Mouse (Mus musculus) liver, embryonic 15.5 days (tissue): ENCODE measurements around the gene Ccdc85b. TPM values are rescaled to one million over a fixed set of nuclear protein-coding genes. Genes with fewer than 3 reads are reported as not detected.
"Not testable (repeated sequence)": the region's sequence is repeated elsewhere in the genome, so short reads cannot be mapped to it uniquely, and the experiment has no call there.

Experiments used
- ATAC-seq: fragments of 200-750 bp; cut with Nextera tagmentation; 2 replicates; pipeline ENCODE4 v1.8.0; 2017; ENCODE audit warnings: moderate number of reproducible peaks, mild to moderate bottlenecking, moderate library complexity; ENCODE audit not compliant: insufficient read depth
- H3K27ac ChIP-seq: fragments of 300-500 bp; sonication (generic); replicated peaks from 2 replicates; pipeline ENCODE4 v1.5.1; 2015; ENCODE audit warnings: mild to moderate bottlenecking, inconsistent platforms
- H3K27me3 ChIP-seq: fragments of 300-500 bp; sonication (generic); 2 replicates; pipeline ENCODE4 v1.6.1; 2015; ENCODE audit warnings: mild to moderate bottlenecking, inconsistent platforms
- H3K36me3 ChIP-seq: fragments of 300-500 bp; sonication (generic); replicated peaks from 2 replicates; pipeline ENCODE4 v1.6.1; 2015; ENCODE audit warnings: moderate library complexity, mild to moderate bottlenecking, inconsistent platforms
- H3K4me1 ChIP-seq: fragments of 300-500 bp; sonication (generic); replicated peaks from 2 replicates; pipeline ENCODE4 v1.6.1; 2015; ENCODE audit warnings: inconsistent platforms
- H3K4me2 ChIP-seq: fragments of 300-500 bp; sonication (generic); 2 replicates; pipeline ENCODE4 v1.6.1; 2015; ENCODE audit warnings: moderate library complexity, mild to moderate bottlenecking, inconsistent platforms
- H3K4me3 ChIP-seq: fragments of 300-500 bp; sonication (generic); replicated peaks from 2 replicates; pipeline ENCODE4 v1.5.1; 2015; ENCODE audit warnings: mild to moderate bottlenecking, inconsistent platforms
- H3K9ac ChIP-seq: fragments of 300-500 bp; sonication (generic); 2 replicates; pipeline ENCODE4 v1.6.1; 2015; ENCODE audit warnings: moderate library complexity, mild to moderate bottlenecking, inconsistent platforms
- H3K9me3 ChIP-seq: fragments of 300-500 bp; sonication (generic); replicated peaks from 2 replicates; pipeline ENCODE4 v1.6.1; 2016; ENCODE audit warnings: inconsistent platforms
- WGBS: fragments of 180-500 bp; shearing (Covaris S2); methylation state at CpG from one replicate; pipeline ENCODE4 v1.1.7; 2015; ENCODE audit warnings: mixed read lengths; ENCODE audit not compliant: insufficient replicate concordance; 5-methylcytosine and 5-hydroxymethylcytosine counted together
- polyA plus RNA-seq: library from polyadenylated mRNA; unstranded; fragments of >200 nt; fragmentation: Nextera tagmentation; extraction: Ambion mirVana; gene quantifications from 2 replicates; pipeline ENCODE4 v1.2.1, GENCODE M21; 2015

Ccdc85b gene
- polyA plus RNA-seq, 1 experiment from 2014 or later, result 1.6 TPM

DNA sequence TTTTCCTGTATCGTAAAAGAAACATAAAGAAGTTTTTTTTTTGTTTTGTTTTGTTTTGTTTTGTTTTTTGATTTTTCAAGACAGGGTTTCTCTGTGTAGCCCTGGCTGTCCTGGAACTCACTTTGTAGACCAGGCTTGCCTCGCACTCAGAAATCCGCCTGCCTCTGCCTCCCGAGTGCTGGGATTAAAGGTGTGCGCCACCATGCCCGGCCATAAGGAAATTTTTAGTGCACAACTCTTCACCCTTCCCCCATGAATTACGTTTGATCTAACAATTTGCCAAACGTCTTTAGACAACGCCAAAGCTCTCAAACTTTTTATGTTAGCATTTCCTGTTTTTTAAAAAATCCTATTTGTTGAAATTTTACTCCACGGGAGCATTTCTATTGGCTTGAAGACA is 32.0 kb upstream of the Ccdc85b start:
- Histone ChIP-seq H3K9ac (peak overlapping the region; percentile 96), H3K36me3 (peaks cover 42% of the 10 kb centered on the region), H3K4me2 (peak overlapping the region; percentile 97), H3K4me1 (peaks cover 58% of the 10 kb centered on the region), H3K27ac (peak overlapping the region; percentile 99), H3K4me3 (peak overlapping the region; percentile 97)
- ATAC-seq, H3K9me3 ChIP-seq, H3K27me3 ChIP-seq: not testable (repeated sequence)
- 29% methylated on average over 10 of the region's 10 CpGs for WGBS

DNA sequence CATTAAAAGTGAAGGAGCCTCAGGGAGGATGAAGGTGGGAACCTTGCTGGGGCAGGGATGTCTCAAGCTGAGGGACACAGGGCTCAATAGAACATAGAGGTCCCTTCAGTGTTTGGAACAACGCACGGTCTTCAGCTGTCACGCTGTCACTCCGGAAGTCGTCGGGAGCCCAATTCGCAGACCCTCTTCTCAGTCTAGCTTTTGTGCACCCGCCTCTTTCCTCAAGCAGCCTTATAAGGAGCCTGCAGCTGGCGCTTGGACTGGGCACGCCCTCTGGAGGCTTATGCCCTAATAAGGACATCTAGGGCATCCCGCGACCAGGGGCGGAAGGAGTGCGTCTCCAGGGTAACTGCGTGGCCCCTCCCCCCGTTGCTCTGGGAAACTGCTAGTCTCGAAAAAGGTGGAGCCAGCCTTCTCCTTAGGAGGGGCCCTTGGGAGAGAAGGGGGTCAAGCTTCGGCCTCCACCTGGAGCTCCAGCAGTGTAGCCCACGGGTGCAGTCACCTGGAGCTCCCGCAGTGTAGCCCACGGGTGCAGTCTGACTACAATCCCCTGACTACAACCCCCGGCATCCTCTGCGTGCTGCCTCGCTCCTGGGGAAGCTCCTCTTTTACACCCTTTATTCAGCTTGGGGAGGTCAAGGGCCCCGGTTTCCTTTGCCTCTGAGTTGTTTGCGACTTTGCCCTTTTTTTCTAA is 31.3 kb upstream of the Ccdc85b start:
- Histone ChIP-seq H3K36me3 (peaks cover 39% of the 10 kb centered on the region), H3K27ac (peak overlapping the region; percentile 99), H3K9me3 (no peaks in the 10 kb centered on the region), H3K27me3 (no peaks in the 10 kb centered on the region), H3K9ac (peak overlapping the region; percentile 76), H3K4me2 (peak overlapping the region; percentile 97), H3K4me1 (peaks cover 58% of the 10 kb centered on the region), H3K4me3 (peak overlapping the region; percentile 64)
- whole genome bisulfite sequencing, result 0% methylated on average over 26 of the region's 26 CpGs
- ATAC-seq, result peak; percentile 73

DNA sequence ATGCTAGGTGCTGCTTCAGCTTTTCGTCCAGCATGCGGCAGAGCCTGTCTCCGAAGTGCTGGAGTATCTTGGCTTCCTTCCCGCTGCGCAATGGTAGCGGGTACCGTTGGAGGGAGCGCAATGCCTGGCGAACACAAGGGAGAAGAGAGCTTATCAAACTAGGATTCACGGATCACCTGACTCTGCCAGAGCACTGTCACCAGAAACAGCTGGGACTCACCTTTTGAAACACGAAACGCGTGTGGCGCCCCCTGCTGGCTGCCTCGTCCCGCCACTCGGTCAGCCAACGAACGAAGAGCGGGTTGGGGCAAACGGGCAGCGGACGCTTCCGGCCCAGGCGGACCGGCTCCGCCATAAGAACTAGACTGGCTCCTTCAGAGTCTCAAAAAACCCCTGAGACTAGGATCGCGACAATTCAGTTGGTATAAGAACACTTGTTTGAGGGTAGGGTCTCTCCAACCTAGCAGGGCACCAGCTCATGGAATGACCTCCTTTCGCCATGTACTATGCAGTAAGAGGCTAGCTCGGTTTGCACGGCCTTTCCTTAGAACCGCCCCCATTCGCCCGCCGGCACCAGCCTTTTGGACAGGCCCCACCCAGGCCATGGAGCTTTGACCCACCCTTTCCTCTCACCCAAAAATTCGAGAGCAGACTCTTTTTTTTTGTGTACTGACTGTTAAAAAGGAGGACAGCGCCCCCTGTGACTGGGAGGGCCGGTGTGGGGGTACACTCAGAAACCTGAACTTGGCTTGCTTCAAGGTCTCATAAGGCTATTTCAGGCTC is 30.3 kb upstream of the Ccdc85b start, which contains the start of gene Mus81:
Gene Mus81 (minus strand): TSS at position 635 of the 783 bp plus-strand sequence.
- peak; percentile 74 for ATAC-seq
- peak within 1 kb of the TSS; percentile 64 for H3K4me3 ChIP-seq
- H3K27me3 ChIP-seq, result no peaks in the 10 kb centered on the region
- WGBS, result under 1% methylated on average over 39 of the region's 39 CpGs
- H3K36me3 ChIP-seq, result peaks cover 37% of the 10 kb centered on the region
- H3K27ac ChIP-seq, result peak within 1 kb of the TSS; percentile 99
- H3K9me3 ChIP-seq, result no peaks in the 10 kb centered on the region
- H3K4me1 ChIP-seq, result peaks cover 63% of the 10 kb centered on the region
- H3K4me2 ChIP-seq, result peak within 1 kb of the TSS; percentile 97
- H3K9ac ChIP-seq, result peak within 1 kb of the TSS; percentile 76

DNA sequence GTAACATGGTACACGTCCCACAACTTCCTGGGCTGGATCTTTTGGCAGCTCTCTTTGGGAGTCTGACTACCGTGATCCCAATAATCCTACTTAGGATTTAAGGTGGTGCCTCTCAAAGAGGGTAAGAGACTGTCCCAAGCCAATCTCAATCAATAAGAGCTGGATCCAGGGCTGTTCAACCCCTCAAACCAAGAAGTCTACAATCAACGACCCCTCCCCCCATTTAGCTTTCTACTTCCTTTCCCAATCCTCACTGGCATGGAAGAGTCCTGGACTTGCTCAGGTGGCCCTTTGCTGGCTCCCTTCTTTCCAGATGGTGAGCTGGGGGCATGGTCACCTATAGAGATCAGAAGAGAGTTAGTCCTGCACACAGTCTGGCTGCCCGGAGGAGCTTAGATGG is 29.1 kb upstream of the Ccdc85b start:
- H3K27ac ChIP-seq, result no peak overlapping the region; the same call in 1 of the 2 replicates
- 73% methylated on average over 4 of the region's 4 CpGs for WGBS

DNA sequence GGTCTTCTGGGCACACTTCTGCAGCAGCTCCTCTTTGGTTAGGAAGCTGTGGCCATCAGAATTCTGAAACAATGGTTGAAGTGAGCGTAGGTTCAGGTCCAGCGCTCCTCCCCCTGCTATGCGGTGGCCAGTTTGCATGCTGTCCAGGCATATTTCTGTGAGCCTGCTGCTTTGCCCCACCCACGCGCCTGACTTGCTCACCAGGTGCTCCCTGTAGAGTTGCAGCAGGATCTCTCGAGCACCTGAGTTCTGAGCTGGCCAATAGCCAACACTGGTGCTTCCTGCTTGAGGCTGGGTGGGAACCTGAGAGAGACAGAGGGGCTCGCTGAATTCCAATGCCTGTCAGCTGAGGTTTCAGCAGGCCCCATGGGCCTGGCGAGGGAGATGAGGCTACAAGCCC is 28.6 kb upstream of the Ccdc85b start:
- peaks cover 49% of the 10 kb centered on the region for H3K4me1 ChIP-seq
- no peak for ATAC-seq
- 82% methylated on average over 8 of the region's 8 CpGs for WGBS
- peaks cover 33% of the 10 kb centered on the region for H3K36me3 ChIP-seq
- H3K4me3 ChIP-seq, result no peak overlapping the region
- no peak overlapping the region for H3K4me2 ChIP-seq
- H3K27ac ChIP-seq, result no peak overlapping the region
- H3K9me3 ChIP-seq, result no peaks in the 10 kb centered on the region
- H3K27me3 ChIP-seq, result no peaks in the 10 kb centered on the region
- no peak overlapping the region for H3K9ac ChIP-seq

More for the DNA sequence above, 29.1 kb upstream of the Ccdc85b start:
- Histone ChIP-seq H3K36me3 (peaks cover 31% of the 10 kb centered on the region), H3K27me3 (no peaks in the 10 kb centered on the region), H3K4me1 (peaks cover 52% of the 10 kb centered on the region), H3K4me3 (peak overlapping the region; percentile 64), H3K9ac (peak overlapping the region; percentile 76; the same call in 1 of the 2 replicates), H3K9me3 (no peaks in the 10 kb centered on the region), H3K4me2 (peak overlapping the region; percentile 97)
- no peak for ATAC-seq

DNA sequence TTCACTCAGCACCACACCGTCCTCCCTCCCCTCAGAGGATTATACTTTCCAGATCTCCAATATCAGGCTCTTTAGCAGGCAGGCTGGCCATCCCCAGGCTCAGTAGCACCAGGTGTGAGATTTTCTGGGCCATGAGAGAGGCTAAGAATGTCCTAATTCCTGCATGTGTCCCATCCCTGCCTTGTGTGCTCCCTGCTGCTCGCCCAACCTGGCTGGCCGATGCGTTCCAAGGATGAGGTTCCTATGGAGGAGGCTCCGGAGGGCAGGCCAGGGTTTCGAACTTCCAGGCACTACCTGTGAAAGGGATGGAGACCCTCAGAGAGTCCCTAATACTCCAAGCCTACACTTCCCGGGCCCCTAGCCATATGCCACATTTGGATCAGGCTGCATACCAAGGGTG is 28.1 kb upstream of the Ccdc85b start:
- H3K4me2 ChIP-seq, result no peak overlapping the region
- H3K36me3 ChIP-seq, result peaks cover 33% of the 10 kb centered on the region
- H3K9me3 ChIP-seq, result no peaks in the 10 kb centered on the region
- no peak for ATAC-seq
- H3K4me3 ChIP-seq, result no peak overlapping the region
- H3K27ac ChIP-seq, result no peak overlapping the region
- H3K4me1 ChIP-seq, result peaks cover 46% of the 10 kb centered on the region
- WGBS, result 79% methylated on average over 7 of the region's 7 CpGs
- no peaks in the 10 kb centered on the region for H3K27me3 ChIP-seq
- H3K9ac ChIP-seq, result no peak overlapping the region

DNA sequence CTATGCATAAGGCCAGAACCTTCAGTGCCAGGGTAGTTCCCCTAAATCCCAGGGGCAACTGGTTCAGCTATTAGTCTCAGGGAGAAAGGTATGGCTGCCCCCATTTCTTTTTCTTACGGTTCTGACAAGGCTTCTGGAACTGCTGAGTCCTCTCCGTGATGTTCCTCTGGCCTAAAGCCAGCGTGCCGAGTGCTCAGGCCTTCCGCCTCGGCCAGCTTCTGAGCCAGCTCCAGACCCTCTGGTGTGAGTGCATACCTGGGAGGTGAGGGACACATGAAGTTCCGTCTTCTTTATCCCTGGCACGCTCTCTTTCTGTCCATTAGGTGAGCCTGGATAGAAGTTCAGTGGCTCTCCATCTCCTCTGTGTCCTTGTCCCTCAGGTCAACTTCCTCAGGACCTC is 27.7 kb upstream of the Ccdc85b start:
- H3K4me3 ChIP-seq, result no peak overlapping the region
- H3K4me2 ChIP-seq, result no peak overlapping the region
- H3K36me3 ChIP-seq, result peaks cover 33% of the 10 kb centered on the region
- WGBS, result 89% methylated on average over 8 of the region's 8 CpGs
- no peaks in the 10 kb centered on the region for H3K9me3 ChIP-seq
- H3K9ac ChIP-seq, result no peak overlapping the region
- no peaks in the 10 kb centered on the region for H3K27me3 ChIP-seq
- peaks cover 46% of the 10 kb centered on the region for H3K4me1 ChIP-seq
- ATAC-seq, result no peak
- H3K27ac ChIP-seq, result no peak overlapping the region

DNA sequence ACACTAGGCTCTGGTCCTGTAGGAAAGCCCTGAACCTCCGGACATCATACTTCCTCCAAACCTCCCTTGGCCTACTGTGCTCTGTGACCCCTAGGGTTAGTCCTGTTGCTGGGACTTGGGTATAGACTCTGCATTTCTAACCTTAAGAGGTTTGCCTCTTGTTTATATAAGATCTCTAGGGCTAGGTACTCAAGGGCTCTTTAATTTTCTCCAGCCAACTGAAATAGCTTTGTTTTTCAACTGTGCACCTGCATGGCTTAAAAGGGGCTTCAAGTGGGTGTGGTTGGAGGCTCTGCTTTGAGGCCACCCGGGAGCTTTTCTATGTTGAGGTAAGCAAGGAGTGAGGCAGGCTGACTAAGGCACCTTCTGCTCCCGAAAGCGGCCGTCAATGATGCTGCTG is 26.8 kb upstream of the Ccdc85b start:
- WGBS, result 79% methylated on average over 5 of the region's 5 CpGs
- no peak overlapping the region for H3K4me3 ChIP-seq
- H3K27ac ChIP-seq, result no peak overlapping the region
- H3K36me3 ChIP-seq, result peaks cover 33% of the 10 kb centered on the region
- no peak overlapping the region for H3K4me2 ChIP-seq
- H3K27me3 ChIP-seq, result no peaks in the 10 kb centered on the region
- no peak for ATAC-seq
- no peaks in the 10 kb centered on the region for H3K9me3 ChIP-seq
- H3K9ac ChIP-seq, result no peak overlapping the region
- peaks cover 39% of the 10 kb centered on the region for H3K4me1 ChIP-seq

DNA sequence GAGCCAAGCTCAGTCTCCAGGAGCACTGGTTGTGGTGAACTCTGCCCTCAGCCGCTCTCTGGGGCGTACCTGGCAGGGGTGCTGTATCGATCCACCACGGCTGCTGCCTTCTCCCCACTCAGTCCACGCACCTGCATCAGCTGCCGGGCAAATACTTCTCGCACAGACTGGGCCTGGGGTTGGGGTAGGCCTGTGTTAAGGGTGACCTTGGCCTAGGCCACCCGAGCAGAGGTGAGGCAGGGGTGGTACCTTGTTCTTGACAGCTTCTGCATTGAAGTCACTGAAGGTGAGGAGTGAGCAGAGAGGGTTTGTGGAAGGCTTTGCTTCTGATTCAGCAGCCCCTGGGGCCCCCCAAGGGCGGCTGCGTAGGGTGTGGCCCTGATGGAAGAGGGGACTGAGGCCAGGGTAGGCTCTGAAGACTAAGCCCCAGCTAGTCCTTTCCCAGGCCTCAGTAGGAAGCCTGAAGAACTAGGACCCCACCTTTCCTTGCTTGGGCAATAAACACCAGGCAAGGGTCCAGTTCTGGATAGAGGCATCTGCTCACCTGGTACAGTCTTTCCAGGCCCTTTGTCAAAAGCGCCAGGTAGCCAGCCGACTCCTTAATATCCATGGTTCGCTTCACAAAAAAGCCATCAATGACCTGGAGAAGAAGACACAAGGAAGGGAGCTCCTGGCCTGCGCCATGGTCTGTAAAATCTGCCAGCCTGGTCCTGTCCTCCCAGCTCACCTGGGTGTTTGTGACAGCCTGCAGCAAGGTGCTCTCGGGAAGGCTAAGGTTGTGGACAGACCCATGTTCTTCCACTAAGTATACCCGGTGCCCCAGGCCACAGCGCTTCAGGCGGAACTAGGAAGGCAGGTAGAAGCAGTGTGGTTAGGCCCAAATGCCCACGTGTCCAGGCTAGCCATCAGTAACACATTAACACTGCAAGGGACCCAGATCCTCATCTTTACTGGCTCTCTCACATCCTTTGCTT is 26.0 kb upstream of the Ccdc85b start:
- H3K27me3 ChIP-seq, result no peaks in the 10 kb centered on the region
- H3K4me3 ChIP-seq, result no peak overlapping the region
- WGBS, result 80% methylated on average over 19 of the region's 19 CpGs
- ATAC-seq, result no peak
- no peak overlapping the region for H3K9ac ChIP-seq
- H3K9me3 ChIP-seq, result no peaks in the 10 kb centered on the region
- H3K4me2 ChIP-seq, result no peak overlapping the region
- H3K27ac ChIP-seq, result no peak overlapping the region
- peaks cover 31% of the 10 kb centered on the region for H3K4me1 ChIP-seq
- H3K36me3 ChIP-seq, result peaks cover 33% of the 10 kb centered on the region

DNA sequence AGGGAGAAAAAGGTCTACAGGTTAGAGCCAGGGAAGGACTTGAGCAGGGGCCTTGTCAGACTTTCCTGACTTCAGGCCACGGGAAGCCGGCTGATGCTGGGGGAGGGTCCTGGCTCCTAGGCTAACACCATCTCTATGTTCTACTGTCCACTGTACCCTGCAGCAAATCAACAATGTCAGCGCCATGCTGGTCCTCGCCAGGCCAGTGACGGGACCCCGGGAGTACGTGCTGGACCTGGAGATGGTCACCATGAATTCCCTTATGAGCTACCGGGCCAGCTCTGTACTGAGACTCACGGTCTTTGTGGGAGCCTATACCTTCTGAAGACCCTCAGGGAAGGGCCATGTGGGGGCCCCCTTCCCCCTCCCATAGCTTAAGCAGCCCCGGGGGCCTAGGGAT is 23.7 kb upstream of the Ccdc85b start:
- Histone ChIP-seq H3K4me1 (peaks cover 9% of the 10 kb centered on the region), H3K27ac (no peak overlapping the region), H3K27me3 (0 out of 2 replicates have a peak, but pooled peaks cover 7% of the 10 kb centered on the region), H3K4me2 (no peak overlapping the region), H3K4me3 (no peak overlapping the region), H3K36me3 (peaks cover 33% of the 10 kb centered on the region), H3K9me3 (no peaks in the 10 kb centered on the region), H3K9ac (no peak overlapping the region)
- 82% methylated on average over 10 of the region's 10 CpGs for WGBS
- ATAC-seq, result no peak
